Mouse (Mus musculus): ENCODE results near the gene Frmd4a.

GRCm38 (mm10) chr2:4256242-4256641, 238.7 kb downstream of the Frmd4a start:
- TF ChIP-seq POLR2A (IDR thresholded peaks at IDR 0.05; ENCODE audit: borderline replicate concordance, extremely low read depth, low read depth, low read length) (no peak), CTCF (IDR thresholded peaks at IDR 0.05; ENCODE audit: insufficient read depth, low read length) (no peak)
